Mouse (Mus musculus) brain, embryonic 14.5 days (tissue): Measurements from ENCODE around the gene Prkar2b. TPM values are rescaled to one million over a fixed set of nuclear protein-coding genes. Genes with fewer than 3 reads are reported as not detected.

Source experiments
- DNase-seq: peaks from one replicate; pipeline ENCODE4 v3.0.0-alpha.2; 2011; ENCODE audit warnings: low read depth
- CTCF ChIP-seq: fragments of 200-500 bp; IDR thresholded peaks from 2 replicates; pipeline ENCODE4 v1.5.1; 2012; ENCODE audit warnings: inconsistent platforms, mild to moderate bottlenecking, moderate library complexity, borderline replicate concordance; ENCODE audit not compliant: insufficient read depth, insufficient read length; ENCODE audit errors: extremely low read depth
- POLR2A ChIP-seq: fragments of 200-500 bp; IDR thresholded peaks from 2 replicates; pipeline ENCODE4 v1.6.1; 2012; ENCODE audit warnings: mild to moderate bottlenecking, inconsistent platforms, borderline replicate concordance; ENCODE audit not compliant: poor library complexity, insufficient read depth, insufficient read length, severe bottlenecking; ENCODE audit errors: extremely low read depth
- polyA plus RNA-seq: library from polyadenylated mRNA; depleted of rRNA; stranded (reverse); fragments of >200 nt; gene quantifications from 2 replicates; pipeline ENCODE4 v1.2.3, GENCODE M21; 2012

Gene Prkar2b
- polyA plus RNA-seq, 1 experiment: 93.4 TPM

DNA sequence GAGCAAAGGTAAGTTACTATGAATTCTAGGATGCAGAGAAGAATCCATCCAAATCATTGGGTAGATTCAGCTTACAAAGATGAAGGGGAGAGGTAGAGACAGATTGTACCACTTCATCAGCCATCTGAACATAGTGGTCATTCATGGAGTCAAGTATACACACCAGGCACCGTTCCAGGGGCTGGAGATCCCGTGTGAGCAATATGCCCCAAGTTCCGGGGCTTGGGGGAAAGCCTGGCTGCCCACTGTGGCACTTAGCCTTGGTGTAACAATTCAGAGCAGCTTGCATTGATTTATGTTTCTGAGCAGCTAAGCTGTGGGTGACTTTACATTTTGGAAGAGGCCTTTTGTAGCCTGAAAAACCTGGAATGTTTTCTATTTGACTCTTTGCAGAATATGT is 24.8 kb upstream of the Prkar2b start:
- TF ChIP-seq POLR2A (no peak), CTCF (no peak)
- no peak for DNase-seq

DNA sequence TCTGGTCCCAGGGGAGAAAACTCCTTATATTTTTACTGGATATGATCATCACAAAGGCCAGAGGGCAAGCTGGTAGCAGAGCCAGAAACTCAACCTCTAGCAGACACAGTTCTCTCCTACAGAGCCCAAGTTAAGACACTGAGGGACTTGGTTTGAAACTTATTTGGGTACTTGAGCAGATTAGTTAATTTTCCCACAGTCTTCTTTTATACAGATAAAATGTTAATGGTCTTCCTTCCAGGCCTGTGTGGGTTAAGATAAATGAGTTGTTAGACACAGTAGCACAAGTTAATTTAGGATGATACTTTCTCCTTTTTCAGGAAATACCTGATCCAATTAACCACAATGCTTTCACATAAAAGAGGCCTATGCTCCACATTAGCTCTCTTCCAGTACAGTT is 24.1 kb upstream of the Prkar2b start:
- no peak for DNase-seq
- TF ChIP-seq POLR2A (no peak), CTCF (no peak)

DNA sequence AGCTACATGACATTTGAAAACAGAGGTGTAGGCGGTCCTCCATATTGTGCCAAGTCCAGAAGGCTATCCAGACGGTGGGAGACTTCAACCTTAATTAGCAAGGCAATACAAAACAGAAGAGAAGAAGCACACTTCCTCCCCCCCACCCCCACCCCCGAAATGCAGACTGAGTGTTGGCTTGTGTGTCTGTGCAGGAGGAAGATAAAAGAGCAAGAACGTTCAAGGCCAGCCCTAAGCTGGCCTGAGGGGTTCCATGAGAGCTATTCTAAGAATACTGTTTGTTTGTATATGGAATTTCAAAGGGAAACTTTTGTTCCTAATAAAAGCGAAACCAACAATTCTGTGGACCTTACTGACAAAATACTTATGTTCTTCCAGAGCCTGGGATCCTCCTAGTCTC is 23.5 kb upstream of the Prkar2b start:
- no peak for TF ChIP-seq POLR2A
- TF ChIP-seq CTCF: no peak
- no peak for DNase-seq

DNA sequence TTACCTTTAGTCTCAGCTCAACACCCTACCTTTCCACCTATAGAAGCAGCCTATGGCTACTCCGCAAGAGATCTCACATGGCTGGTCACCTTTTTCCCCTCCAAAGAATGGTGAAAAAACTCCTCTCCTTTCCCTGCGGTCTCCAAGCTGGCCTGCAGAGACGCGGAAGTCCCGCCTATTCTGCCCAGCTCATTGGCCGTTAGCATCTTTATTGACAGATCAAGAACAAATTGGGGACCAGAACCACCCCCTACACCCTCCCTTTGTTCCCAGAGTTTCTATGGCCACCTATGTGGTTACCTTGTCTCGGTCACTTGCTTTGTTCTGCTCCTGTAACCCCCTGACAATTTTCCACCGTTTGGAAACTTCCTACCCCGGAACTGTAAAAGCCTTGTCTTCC is 19.6 kb upstream of the Prkar2b start:
- TF ChIP-seq CTCF: no peak
- no peak for TF ChIP-seq POLR2A
- DNase-seq: no peak

DNA sequence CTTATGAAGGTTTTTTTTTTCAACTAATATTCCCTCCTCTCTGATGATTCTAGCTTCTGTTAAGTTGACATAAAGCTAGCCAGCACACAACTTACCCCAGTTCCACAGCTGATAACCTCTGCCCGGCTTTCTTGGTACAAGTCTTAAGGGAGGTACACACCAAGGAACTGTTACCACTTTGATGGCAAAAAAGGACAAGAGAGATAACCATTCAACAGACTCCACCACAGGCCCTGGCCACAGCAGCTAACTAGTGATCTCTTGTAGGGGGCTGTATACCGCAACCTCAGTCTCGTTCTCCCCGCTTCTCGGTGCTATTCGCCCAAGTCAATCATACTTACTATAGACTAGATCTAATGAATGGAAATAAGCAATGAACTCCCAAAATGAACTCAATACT is 16.3 kb upstream of the Prkar2b start:
- TF ChIP-seq CTCF: no peak
- no peak for TF ChIP-seq POLR2A
- no peak for DNase-seq

DNA sequence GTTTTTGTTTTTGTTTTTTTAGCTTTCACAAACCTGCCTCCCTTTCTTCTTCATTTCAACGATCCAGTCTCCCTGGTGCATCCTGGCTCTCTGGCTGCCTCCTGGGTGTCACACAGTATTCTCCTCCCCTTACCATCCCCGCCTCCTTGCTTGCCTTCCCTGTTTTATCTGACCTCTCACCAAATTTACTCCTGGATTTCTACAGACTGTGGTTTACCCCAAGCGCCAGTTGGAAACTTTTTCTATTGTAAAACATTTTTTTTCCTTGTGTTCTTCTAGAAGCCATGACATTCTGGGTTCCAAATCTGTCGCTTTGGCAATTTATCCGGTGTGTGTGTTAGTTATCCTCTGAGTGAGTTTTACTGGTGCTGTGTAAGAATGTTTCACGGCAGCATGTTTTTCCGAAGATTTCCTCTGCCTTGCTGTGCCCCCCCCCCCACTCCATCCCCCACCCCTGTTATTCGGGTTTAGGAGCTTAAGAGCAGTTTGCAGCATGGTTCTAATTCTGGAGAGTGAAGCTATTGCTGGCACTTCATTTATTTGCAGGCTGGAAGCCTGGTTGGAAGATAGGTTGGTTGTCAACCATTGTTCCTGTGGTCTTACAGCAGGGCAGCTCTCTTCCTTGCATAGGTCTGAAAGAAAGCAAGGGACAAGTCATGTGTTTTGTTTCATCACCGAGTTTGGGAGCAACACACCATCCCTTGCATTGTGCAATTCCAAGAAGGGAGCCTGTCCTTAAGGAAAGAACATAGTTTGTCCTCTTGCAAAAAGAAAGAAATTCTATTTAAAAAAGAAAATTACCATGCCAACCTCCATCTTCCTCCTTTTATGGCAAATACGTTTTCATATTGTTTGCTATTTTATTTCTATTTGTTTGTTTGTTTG is 15.0 kb upstream of the Prkar2b start:
- TF ChIP-seq CTCF: no peak
- TF ChIP-seq POLR2A: no peak
- no peak for DNase-seq

DNA sequence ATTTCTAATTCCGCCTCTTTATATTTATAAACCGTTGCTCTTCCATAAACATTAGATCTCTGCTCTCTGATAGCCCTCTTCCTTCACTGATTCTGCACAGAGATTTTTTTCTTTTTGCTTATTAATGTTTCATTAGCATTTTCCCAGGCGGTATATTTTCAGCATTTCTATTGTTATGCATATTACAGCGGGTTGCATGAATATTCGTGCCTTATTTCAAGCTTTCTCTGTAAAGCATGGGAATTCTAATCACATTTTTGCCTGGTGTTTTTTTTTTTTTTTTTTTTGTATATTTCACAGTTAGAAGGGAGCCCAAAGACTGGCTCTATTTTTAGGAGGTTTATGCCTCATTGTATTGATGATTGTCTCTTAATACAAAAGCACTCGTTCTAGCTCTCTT is 13.2 kb upstream of the Prkar2b start:
- DNase-seq: peak; percentile 70
- TF ChIP-seq POLR2A (no peak), CTCF (no peak)

DNA sequence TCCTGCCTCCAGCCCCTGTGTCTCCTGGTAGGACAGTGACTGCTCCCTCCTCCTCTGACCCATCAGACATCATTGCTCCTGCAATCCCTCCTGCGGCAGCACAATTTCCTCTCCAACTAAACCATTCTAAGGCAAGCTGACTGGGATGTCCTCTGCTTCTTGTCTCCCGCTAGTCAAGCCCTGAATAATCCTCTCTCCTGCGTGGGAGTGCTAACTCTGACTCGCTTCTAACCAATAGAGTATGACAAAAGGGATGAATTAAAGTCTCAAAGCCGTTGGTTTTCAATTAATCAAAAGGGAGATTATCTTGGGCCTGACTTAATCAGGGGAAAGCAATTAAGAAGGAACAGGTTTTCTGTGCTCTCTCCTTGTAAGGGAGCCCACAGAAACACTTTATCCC is 4.9 kb upstream of the Prkar2b start:
- no peak for TF ChIP-seq POLR2A
- no peak for TF ChIP-seq CTCF
- no peak for DNase-seq

DNA sequence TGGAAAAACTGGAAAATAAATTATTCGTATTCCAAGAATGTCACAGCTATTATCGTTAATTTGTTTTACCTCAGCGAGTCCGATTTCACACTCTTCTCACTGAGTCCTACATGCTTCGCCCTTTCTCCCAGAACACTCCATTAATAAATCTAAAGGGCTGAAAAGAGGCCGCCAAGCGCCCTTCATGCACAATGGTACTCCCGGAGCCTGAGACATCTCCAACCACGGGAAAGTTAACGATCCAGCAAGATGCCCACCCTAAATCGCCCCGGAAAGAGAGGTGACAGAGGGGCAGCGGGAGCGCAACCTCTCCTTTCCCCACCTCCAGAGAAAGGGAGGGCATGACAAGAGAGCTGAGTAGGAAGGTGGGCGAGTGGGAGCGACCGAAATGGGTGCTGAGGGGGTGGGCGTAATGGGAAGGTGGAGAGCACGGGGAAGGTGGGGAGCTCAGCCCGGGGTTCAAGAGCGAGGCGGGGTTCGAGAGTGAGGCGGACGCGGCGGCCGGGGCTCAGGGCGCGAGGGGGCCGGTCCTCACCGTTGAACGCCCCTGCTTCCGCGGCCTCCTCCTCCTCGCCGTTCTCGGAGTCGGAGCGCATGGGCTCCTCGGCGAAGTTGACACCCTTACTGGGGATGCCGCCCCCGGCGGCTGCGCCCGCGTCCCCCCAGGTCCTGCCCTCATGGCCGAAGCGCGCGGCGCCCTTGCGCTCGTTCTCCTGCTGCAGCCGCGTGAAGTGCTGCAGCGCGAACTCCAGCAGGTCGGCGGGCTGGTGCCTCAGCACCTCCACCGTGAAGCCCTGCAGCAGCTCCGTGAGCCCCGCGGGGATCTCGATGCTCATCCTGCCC is 628 bp downstream of the Prkar2b start:
- no peak for TF ChIP-seq POLR2A
- no peak for TF ChIP-seq CTCF
- DNase-seq: peak; percentile 68

DNA sequence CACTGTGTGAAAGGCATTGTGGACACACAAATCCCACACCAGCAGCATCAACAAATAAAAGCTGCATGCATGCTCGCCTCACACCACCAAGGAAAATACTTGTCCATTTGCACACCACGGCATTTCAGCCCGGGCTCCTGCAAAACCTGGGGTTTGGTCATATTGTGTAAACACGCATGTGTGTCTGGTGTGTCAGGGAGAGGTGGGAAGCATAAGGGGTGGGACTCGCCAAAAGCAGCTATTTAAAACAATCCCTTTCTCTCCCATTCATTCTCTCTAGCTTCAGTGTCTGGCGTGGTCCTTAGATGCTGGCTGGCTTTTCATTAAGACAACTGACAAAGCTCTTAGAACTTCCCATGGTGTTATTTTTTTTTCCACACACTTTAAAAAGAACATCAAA is 1.4 kb downstream of the Prkar2b start:
- peak; percentile 80 for DNase-seq
- TF ChIP-seq POLR2A: no peak
- no peak for TF ChIP-seq CTCF

DNA sequence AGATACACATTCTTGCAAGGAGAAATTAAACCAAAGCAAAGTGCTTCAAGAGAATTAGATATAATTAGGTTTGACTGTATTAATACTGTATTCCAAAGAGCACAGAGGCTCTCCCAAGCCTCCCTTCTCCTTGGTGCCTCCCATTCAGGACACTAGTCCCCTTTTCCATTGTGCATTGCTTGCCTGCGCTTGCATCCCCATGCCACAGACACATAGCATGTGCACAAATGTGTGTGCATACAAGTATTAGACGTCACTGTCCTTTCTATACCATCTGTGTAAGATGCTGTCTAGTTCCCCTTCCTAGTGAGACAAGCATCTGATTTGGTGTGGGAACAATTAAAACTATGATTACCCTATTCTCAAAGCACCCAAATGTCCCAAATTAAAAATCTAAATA is 2.0 kb downstream of the Prkar2b start:
- peak; percentile 68 for DNase-seq
- TF ChIP-seq CTCF (no peak), POLR2A (no peak)
